Mouse (Mus musculus): ENCODE results near the gene Ccl22.

Gene Ccl22

GRCm38 (mm10) chr8:94734735-94735350 is 10.5 kb upstream of the Ccl22 start:
- no peak for DNase-seq (ENCODE audit: low spot score)

GRCm38 (mm10) chr8:94735426-94736094 is 9.8 kb upstream of the Ccl22 start:
- DNase-seq (ENCODE audit: low spot score): peak; percentile 10

GRCm38 (mm10) chr8:94739829-94740228 is 5.6 kb upstream of the Ccl22 start:
- DNase-seq (ENCODE audit: low spot score): no peak

- no peak for DNase-seq (ENCODE audit: low spot score)
These were observed 4.8 kb upstream of the Ccl22 start for GRCm38 (mm10) chr8:94740591-94740990.

GRCm38 (mm10) chr8:94741726-94742125 is 3.7 kb upstream of the Ccl22 start:
- DNase-seq (ENCODE audit: low spot score): no peak

- DNase-seq (ENCODE audit: low spot score): no peak
These were observed 906 bp upstream of the Ccl22 start for GRCm38 (mm10) chr8:94744484-94744883.

- no peak for DNase-seq (ENCODE audit: low spot score)
These were observed 418 bp upstream of the Ccl22 start for GRCm38 (mm10) chr8:94744972-94745371.

GRCm38 (mm10) chr8:94746832-94747231 is 1.4 kb downstream of the Ccl22 start:
- DNase-seq (ENCODE audit: low spot score): no peak

GRCm38 (mm10) chr8:94748363-94748762 is 3.0 kb downstream of the Ccl22 start:
- DNase-seq (ENCODE audit: low spot score): no peak

- DNase-seq (ENCODE audit: low spot score): no peak
These were observed 4.6 kb downstream of the Ccl22 start for GRCm38 (mm10) chr8:94749942-94750341.

GRCm38 (mm10) chr8:94751023-94751849 is 5.8 kb downstream of the Ccl22 start:
- no peak for DNase-seq (ENCODE audit: low spot score)

- DNase-seq (ENCODE audit: low spot score): no peak
These were observed 8.6 kb downstream of the Ccl22 start for GRCm38 (mm10) chr8:94754006-94754405.

- no peak for DNase-seq (ENCODE audit: low spot score)
These were observed 9.1 kb downstream of the Ccl22 start for GRCm38 (mm10) chr8:94754486-94754885.

GRCm38 (mm10) chr8:94767035-94767434 is 21.6 kb downstream of the Ccl22 start:
- no peak for DNase-seq (ENCODE audit: low spot score)

- DNase-seq (ENCODE audit: low spot score): peak; percentile 50
These were observed 25.6 kb downstream of the Ccl22 start for GRCm38 (mm10) chr8:94770945-94771344.

GRCm38 (mm10) chr8:94771941-94772670 is 26.7 kb downstream of the Ccl22 start, which contains the start of gene Cx3cl1:
Cx3cl1 (plus strand) TSS chr8:94772009.
- peak; percentile 46 for DNase-seq (ENCODE audit: low spot score)

- DNase-seq (ENCODE audit: low spot score): no peak
These were observed 27.7 kb downstream of the Ccl22 start for GRCm38 (mm10) chr8:94773048-94773447.

- DNase-seq (ENCODE audit: low spot score): no peak
These were observed 28.3 kb downstream of the Ccl22 start for GRCm38 (mm10) chr8:94773700-94774171.

- DNase-seq (ENCODE audit: low spot score): no peak
These were observed 29.2 kb downstream of the Ccl22 start for GRCm38 (mm10) chr8:94774601-94775000.

GRCm38 (mm10) chr8:94776346-94776745 is 31.0 kb downstream of the Ccl22 start:
- no peak for DNase-seq (ENCODE audit: low spot score)

- no peak for DNase-seq (ENCODE audit: low spot score)
These were observed 32.6 kb downstream of the Ccl22 start for GRCm38 (mm10) chr8:94778036-94778435.

GRCm38 (mm10) chr8:94778473-94778872 is 33.1 kb downstream of the Ccl22 start:
- DNase-seq (ENCODE audit: low spot score): no peak
